Mouse (Mus musculus) v-Abl transformed pro-B cells (cell line): ENCODE measurements around the gene Ppp1r14c.
"Not testable (repeated sequence)": the region's sequence is repeated elsewhere in the genome, so short reads cannot be mapped to it uniquely, and the experiment has no call there.

Source experiments
- in situ Hi-C, 2 experiments: fragments of 400-800 bp; cut with MboI; formaldehyde crosslinking; loops; one replicate each; pipeline ENCODE4 v1.15.1; 2025; ENCODE audit not compliant: unreplicated experiment in 2 of 2

Gene Ppp1r14c

GRCm38 (mm10) chr10:3458686-3459085 lies 92.8 kb downstream of the Ppp1r14c start:
- in situ Hi-C loops, result no loop called here

GRCm38 (mm10) chr10:3460841-3461240 lies 95.0 kb downstream of the Ppp1r14c start:
- in situ Hi-C loops, result no loop called here

GRCm38 (mm10) chr10:3466135-3466626 lies 100.3 kb downstream of the Ppp1r14c start:
- in situ Hi-C loops, result no loop called here

- in situ Hi-C loops, result no loop called here
Measured at GRCm38 (mm10) chr10:3468590-3468989, 102.7 kb downstream of the Ppp1r14c start.

GRCm38 (mm10) chr10:3476611-3477010 lies 110.8 kb downstream of the Ppp1r14c start:
- in situ Hi-C loops, result no loop called here

GRCm38 (mm10) chr10:3479772-3480171 lies 113.9 kb downstream of the Ppp1r14c start:
- in situ Hi-C loops, result no loop called here

- in situ Hi-C loops, result no loop called here
Measured at GRCm38 (mm10) chr10:3490052-3490451, 124.2 kb downstream of the Ppp1r14c start.

GRCm38 (mm10) chr10:3496791-3497190 lies 130.9 kb downstream of the Ppp1r14c start:
- in situ Hi-C loops, result no loop called here

- in situ Hi-C loops, result not testable (repeated sequence)
Measured at GRCm38 (mm10) chr10:3500846-3501245, 135.0 kb downstream of the Ppp1r14c start.

GRCm38 (mm10) chr10:3507484-3508221 lies 141.8 kb downstream of the Ppp1r14c start:
- in situ Hi-C loops, result no loop called here

GRCm38 (mm10) chr10:3508222-3508588 lies 142.3 kb downstream of the Ppp1r14c start:
- in situ Hi-C loops, result no loop called here

GRCm38 (mm10) chr10:3508746-3509145 lies 142.9 kb downstream of the Ppp1r14c start:
- in situ Hi-C loops, result no loop called here

GRCm38 (mm10) chr10:3509663-3510277 lies 143.9 kb downstream of the Ppp1r14c start:
- in situ Hi-C loops, result no loop called here

GRCm38 (mm10) chr10:3510486-3510885 lies 144.6 kb downstream of the Ppp1r14c start:
- in situ Hi-C loops, result no loop called here

GRCm38 (mm10) chr10:3511401-3511800 lies 145.5 kb downstream of the Ppp1r14c start:
- in situ Hi-C loops, result no loop called here

- in situ Hi-C loops, result no loop called here
Measured at GRCm38 (mm10) chr10:3512620-3513305, 146.9 kb downstream of the Ppp1r14c start.

GRCm38 (mm10) chr10:3513947-3514346 lies 148.1 kb downstream of the Ppp1r14c start:
- in situ Hi-C loops, result no loop called here
